In the genomic region with DNA sequence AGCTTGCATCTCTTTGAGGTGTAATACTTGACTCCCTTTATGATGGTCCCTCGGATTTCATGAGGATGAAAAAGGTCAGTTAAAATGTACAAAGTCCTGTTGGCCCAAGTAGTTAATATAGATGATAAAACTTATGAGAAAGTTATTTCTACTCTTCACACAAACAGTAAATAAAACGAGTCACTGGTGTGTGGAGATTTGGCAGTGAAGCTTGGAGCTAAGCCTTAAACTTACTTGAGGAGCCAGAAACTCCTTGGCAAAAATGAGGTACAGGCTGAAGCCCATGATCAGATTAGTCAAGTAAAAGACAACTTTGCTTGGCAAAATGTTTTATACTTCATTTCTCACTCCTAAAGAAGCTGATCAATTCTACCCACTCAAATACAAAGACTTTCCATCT, we compare ENCODE assay signal across 9 mouse cellular contexts.
DNase-seq lines count a peak whose midpoint lies in the region; ATAC-seq and TF ChIP-seq lines count a peak whose summit lies in the region.
"Had no signal": no experiment of that assay in that cellular context is flagged by ENCODE, and none has a peak within 500 bp of the region (broad histone marks: within the 10 kb centered on the region; RNA-seq: fewer than 3 reads in every experiment).

No protein-coding gene starts in this region.

- H3K27ac ChIP-seq in gastrocnemius, adult 2 months = peak overlapping the region; percentile 96
- H3K27ac ChIP-seq in layer of hippocampus, adult 2 months = peak overlapping the region; percentile 93
- peak overlapping the region; percentile 94 for H3K27ac ChIP-seq in embryonic facial prominence, embryonic 14.5 days (replicated peaks; ENCODE audit: low read depth, low read length)
- H3K27ac ChIP-seq in midbrain, embryonic 15.5 days = no peak overlapping the region

- DNase-seq in gastrocnemius, adult 2 months = no peak
- no peak for DNase-seq in gastrocnemius, adult 8-10 months (ENCODE audit: low spot score in 2 of 2)
- no peak for DNase-seq in layer of hippocampus, adult 2 months (ENCODE audit: low spot score in 2 of 2)
- DNase-seq in layer of hippocampus, adult 8-10 months (ENCODE audit: low spot score in 2 of 2) = no peak
- DNase-seq in embryonic facial prominence, embryonic 14.5 days (ENCODE audit: low spot score) = no peak
- no peak for DNase-seq in layer of hippocampus, postnatal 10 days (ENCODE audit: low spot score in 2 of 2)
- DNase-seq in retina, embryonic 14.5 days (ENCODE audit: low spot score) = no peak
- DNase-seq: B cell, adult 2 months had no signal

- H3K27me3 ChIP-seq in embryonic facial prominence, embryonic 14.5 days (replicated peaks; ENCODE audit: control insufficient read depth, insufficient read depth, low read length) = no peaks in the 10 kb centered on the region
- no peaks in the 10 kb centered on the region for H3K27me3 ChIP-seq in midbrain, embryonic 15.5 days (replicated peaks)

- peak overlapping the region; percentile 90; the same call in 1 of the 2 replicates for H3K4me2 ChIP-seq in embryonic facial prominence, embryonic 14.5 days (ENCODE audit: low read depth, low read length)
- peak overlapping the region; percentile 78; the same call in 1 of the 2 replicates for H3K4me2 ChIP-seq in midbrain, embryonic 15.5 days

- H3K9ac ChIP-seq in embryonic facial prominence, embryonic 14.5 days (ENCODE audit: low read depth, low read length) = no peak overlapping the region
- H3K9ac ChIP-seq in midbrain, embryonic 15.5 days = no peak overlapping the region

- H3K4me1 ChIP-seq in embryonic facial prominence, embryonic 14.5 days (ENCODE audit: control insufficient read depth, insufficient read depth, low read length) = peaks cover 44% of the 10 kb centered on the region
- peaks cover 40% of the 10 kb centered on the region for H3K4me1 ChIP-seq in midbrain, embryonic 15.5 days

- no peaks in the 10 kb centered on the region for H3K9me3 ChIP-seq in embryonic facial prominence, embryonic 14.5 days (ENCODE audit: control insufficient read depth, low read length)
- no peaks in the 10 kb centered on the region for H3K9me3 ChIP-seq in midbrain, embryonic 15.5 days

- no peak for TF ChIP-seq CTCF in gastrocnemius, adult 2 months (IDR thresholded peaks at IDR 0.05)
- TF ChIP-seq CTCF in layer of hippocampus, adult 2 months (conservative IDR thresholded peaks at IDR 0.05) = no peak

- intact Hi-C loops in gastrocnemius, adult 2 months (cut with DNase I) = loop anchor here (5.0 to 10.0 kb wide), 2 partner anchors 44 to 538 kb away; no protein-coding TSS in a partner anchor

- WGBS in embryonic facial prominence, embryonic 14.5 days = 57% methylated on average over 2 of the region's 2 CpGs
- WGBS in midbrain, embryonic 15.5 days = 56% methylated on average over 2 of the region's 2 CpGs

- peak overlapping the region; percentile 76 for H3K4me3 ChIP-seq in gastrocnemius, adult 2 months
- H3K4me3 ChIP-seq in layer of hippocampus, adult 2 months = no peak overlapping the region
- peak overlapping the region; percentile 83; the same call in 1 of the 2 replicates for H3K4me3 ChIP-seq in embryonic facial prominence, embryonic 14.5 days (ENCODE audit: low read depth, low read length)
- H3K4me3 ChIP-seq in midbrain, embryonic 15.5 days = no peak overlapping the region

- peaks cover 15% of the 10 kb centered on the region; the same call in 1 of the 2 replicates for H3K36me3 ChIP-seq in embryonic facial prominence, embryonic 14.5 days (ENCODE audit: control insufficient read depth, insufficient read depth, low read length)
- no peaks in the 10 kb centered on the region for H3K36me3 ChIP-seq in midbrain, embryonic 15.5 days (replicated peaks)

- no peak for ATAC-seq in embryonic facial prominence, embryonic 14.5 days (ENCODE audit: low read depth)
- ATAC-seq in midbrain, embryonic 15.5 days (replicated peaks) = no peak

Comparison
In these comparisons a context has a peak if more than half of its experiments do, and no peak if none do; other contexts are left out.
1. H3K4me3 ChIP-seq: peak in gastrocnemius, adult 2 months (single experiment) and embryonic facial prominence, embryonic 14.5 days (single experiment); none in layer of hippocampus, adult 2 months (single experiment) and midbrain, embryonic 15.5 days (single experiment).